Mouse (Mus musculus): Measurements from ENCODE around the gene Tmprss11f. TPM values are rescaled to one million over a fixed set of nuclear protein-coding genes. Genes with fewer than 3 reads are reported as not detected.
"Not testable (repeated sequence)": the region's sequence is repeated elsewhere in the genome, so short reads cannot be mapped to it uniquely, and the experiment has no call there.

Gene Tmprss11f
- polyA plus RNA-seq (2016; fragmentation: Nextera tagmentation; extraction: Ambion mirVana), result not detected in 2 replicates

DNA sequence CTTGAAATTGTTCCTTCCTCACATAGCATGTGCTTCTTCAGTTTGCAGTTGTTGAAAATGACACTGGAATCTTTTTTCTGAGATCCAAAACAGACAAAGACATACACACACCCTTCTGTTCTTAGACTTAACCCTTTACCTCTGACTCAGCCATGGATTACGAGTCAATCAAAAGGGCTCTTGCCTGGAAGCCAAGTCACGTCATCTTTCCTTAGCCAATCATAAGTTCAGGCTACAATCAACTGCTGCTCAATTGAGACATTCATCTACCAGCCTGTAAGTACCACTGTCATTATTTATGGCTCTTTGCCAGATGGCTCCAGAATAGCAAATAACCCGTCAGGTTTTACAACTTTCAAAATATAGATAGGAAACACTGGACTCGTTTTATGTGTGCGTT lies at the start of gene Tmprss11f:
Gene Tmprss11f, minus strand, starts transcription at position 101 of the 400 bp plus-strand sequence.
- no peak within 1 kb of the TSS for H3K27ac ChIP-seq (replicated peaks)
- H3K27me3 ChIP-seq, result no peaks in the 10 kb centered on the region
- ATAC-seq (ENCODE audit: low FRiP score, low read depth), result no peak
- no peaks in the 10 kb centered on the region for H3K4me1 ChIP-seq
- no peaks in the 10 kb centered on the region for H3K36me3 ChIP-seq
- H3K4me3 ChIP-seq, result no peak within 1 kb of the TSS
- H3K9me3 ChIP-seq, result no peaks in the 10 kb centered on the region
- H3K4me2 ChIP-seq (replicated peaks), result no peak within 1 kb of the TSS
- 83% methylated on average over 5 of the region's 5 CpGs for WGBS
- no peak within 1 kb of the TSS for H3K9ac ChIP-seq (replicated peaks)

DNA sequence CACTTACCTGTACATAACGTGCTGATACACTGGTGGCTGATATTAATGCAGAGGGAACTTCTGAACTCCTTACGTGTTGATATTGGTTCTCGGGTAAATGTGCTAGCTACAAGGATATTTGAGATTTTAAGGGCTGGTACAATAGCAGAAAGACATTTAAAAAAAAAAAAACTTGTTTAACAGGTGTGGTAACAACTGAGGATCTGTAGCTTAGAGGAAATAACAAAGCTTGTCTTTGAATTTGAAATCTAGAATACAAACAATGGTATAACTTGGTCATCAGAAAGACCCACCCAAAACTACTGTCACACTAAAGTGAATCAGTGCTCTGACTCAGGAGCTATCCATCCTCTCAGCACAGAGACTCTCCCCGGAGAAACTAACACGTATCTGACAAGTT lies 44.0 kb upstream of the Tmprss11f start, which contains the start of gene Tmprss11b:
Gene Tmprss11b, minus strand, starts transcription at position 101 of the 400 bp plus-strand sequence.
- ATAC-seq (ENCODE audit: low FRiP score, low read depth), result no peak
- H3K4me2 ChIP-seq (replicated peaks), result no peak within 1 kb of the TSS
- no peaks in the 10 kb centered on the region for H3K27me3 ChIP-seq
- H3K9ac ChIP-seq (replicated peaks), result no peak within 1 kb of the TSS
- H3K4me3 ChIP-seq, result no peak within 1 kb of the TSS
- no peaks in the 10 kb centered on the region for H3K4me1 ChIP-seq
- H3K27ac ChIP-seq (replicated peaks), result no peak within 1 kb of the TSS
- 87% methylated on average over 5 of the region's 5 CpGs for WGBS
- H3K36me3 ChIP-seq, result no peaks in the 10 kb centered on the region
- H3K9me3 ChIP-seq, result no peaks in the 10 kb centered on the region

DNA sequence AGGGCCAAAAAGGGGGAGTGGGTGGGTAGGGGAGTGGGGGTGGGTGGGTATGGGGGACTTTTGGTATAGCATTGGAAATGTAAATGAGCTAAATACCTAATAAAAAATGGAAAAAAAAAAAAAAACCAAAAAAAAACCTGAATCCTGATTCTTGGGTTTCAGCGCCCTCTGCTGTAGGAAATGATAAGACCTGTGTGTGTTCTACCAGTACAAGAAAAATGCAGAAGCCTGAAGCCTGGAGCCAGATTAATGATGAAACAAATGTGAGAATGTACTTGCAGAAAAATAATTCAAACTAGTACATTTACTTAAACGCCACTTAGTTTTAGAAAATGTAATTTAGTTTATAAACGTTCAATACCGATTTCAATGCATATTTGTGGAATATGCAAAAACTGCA lies 17.0 kb upstream of the Tmprss11f start:
- ATAC-seq (ENCODE audit: low FRiP score, low read depth); H3K27ac ChIP-seq (replicated peaks); H3K27me3 ChIP-seq; H3K9me3 ChIP-seq; H3K4me1 ChIP-seq; H3K4me2 ChIP-seq (replicated peaks); H3K4me3 ChIP-seq; H3K9ac ChIP-seq (replicated peaks); H3K36me3 ChIP-seq: not testable (repeated sequence)
- WGBS, result 27% methylated on average over 4 of the region's 4 CpGs

DNA sequence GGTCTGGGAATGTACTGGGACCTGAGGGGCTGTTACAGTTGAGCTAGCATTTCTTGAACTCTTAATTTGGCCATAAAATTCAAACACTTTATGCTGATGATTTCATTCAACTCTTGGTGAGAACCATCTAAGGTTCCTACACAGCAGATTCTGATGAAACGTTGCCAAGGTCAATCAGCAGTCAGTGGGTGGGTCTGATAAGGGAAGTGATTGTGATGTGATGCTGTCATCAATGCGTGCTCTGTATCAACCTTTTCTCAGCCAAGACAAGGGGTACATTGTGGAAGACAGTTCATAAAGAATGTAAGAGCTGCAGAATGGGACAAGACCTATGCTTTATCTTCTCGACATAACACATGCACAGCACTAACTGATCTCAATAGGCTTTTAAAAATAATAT lies 8.6 kb upstream of the Tmprss11f start:
- Histone ChIP-seq H3K9me3 (no peaks in the 10 kb centered on the region), H3K4me2 (replicated peaks) (no peak overlapping the region), H3K4me1 (no peaks in the 10 kb centered on the region), H3K4me3 (no peak overlapping the region), H3K9ac (replicated peaks) (no peak overlapping the region), H3K36me3 (no peaks in the 10 kb centered on the region), H3K27ac (replicated peaks) (no peak overlapping the region), H3K27me3 (no peaks in the 10 kb centered on the region)
- no peak for ATAC-seq (ENCODE audit: low FRiP score, low read depth)
- WGBS, result 78% methylated on average over 3 of the region's 3 CpGs

DNA sequence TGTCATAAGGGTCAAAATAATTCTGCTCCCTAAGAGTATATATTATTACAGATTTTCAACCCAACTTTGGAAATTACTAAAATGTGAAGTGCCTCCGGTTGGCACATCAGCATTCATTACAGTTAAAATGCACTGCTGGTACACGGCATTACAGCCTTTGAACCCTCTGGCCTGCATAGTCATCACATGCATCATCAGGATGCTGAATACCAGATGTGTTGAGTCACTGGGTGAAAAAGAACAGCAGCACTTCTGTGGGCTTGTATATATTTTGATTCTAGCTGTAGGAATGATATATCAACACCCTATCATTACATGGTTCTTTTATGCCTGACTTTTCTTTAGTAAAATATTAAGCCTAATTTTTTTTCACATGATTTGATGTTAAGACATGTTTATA lies 1.5 kb downstream of the Tmprss11f start:
- no peaks in the 10 kb centered on the region for H3K9me3 ChIP-seq
- ATAC-seq (ENCODE audit: low FRiP score, low read depth), result no peak

DNA sequence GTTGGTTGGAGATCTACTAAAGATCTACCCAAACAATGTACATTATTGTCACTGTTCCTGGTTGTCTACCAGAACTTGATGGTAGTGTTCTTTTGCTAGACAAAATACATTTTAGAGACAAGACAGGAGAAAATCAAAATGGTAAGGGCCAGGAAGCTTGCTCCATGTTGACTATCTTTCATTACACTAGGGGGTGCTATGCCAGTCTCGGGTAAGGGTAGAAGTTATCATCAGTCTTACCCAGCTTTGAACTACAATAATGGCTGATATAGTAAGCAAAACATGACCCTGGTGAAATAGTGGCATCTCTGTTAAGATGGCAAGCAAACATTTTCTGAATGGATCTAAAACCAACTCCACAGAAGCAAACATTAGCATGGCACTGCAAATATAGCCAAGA lies 10.4 kb downstream of the Tmprss11f start:
- no peaks in the 10 kb centered on the region for H3K36me3 ChIP-seq
- H3K27me3 ChIP-seq, result no peaks in the 10 kb centered on the region
- H3K4me2 ChIP-seq (replicated peaks), result no peak overlapping the region
- no peaks in the 10 kb centered on the region for H3K9me3 ChIP-seq
- H3K9ac ChIP-seq (replicated peaks), result no peak overlapping the region
- H3K4me3 ChIP-seq, result no peak overlapping the region
- H3K4me1 ChIP-seq, result no peaks in the 10 kb centered on the region
- no peak overlapping the region for H3K27ac ChIP-seq (replicated peaks)
- ATAC-seq (ENCODE audit: low FRiP score, low read depth), result no peak
- WGBS, result 82% methylated on average over 1 of the region's 1 CpGs

More for the DNA sequence above, 1.5 kb downstream of the Tmprss11f start:
- H3K27me3 ChIP-seq, result no peaks in the 10 kb centered on the region
- H3K4me2 ChIP-seq (replicated peaks), result no peak overlapping the region
- H3K27ac ChIP-seq (replicated peaks), result no peak overlapping the region
- no peak overlapping the region for H3K4me3 ChIP-seq
- H3K9ac ChIP-seq (replicated peaks), result no peak overlapping the region
- no peaks in the 10 kb centered on the region for H3K4me1 ChIP-seq
- 93% methylated on average over 2 of the region's 2 CpGs for WGBS
- no peaks in the 10 kb centered on the region for H3K36me3 ChIP-seq

DNA sequence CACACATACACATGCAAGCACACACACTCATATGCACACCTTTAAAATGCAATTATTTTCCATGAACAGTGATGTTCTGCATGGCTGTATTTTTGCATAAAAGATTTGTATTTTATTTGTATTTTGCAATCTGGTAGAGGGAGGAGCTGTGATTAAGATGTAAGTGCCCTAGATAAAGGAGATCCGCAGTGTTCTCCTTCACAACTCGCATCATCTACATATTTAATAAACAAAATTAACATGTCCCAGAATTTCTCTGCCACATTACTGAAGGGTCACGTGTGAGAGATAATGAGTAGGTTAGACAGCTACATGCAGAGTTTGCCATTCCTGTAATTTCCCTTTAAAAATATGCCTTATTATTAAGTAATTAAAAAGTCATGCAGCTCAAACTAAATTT lies 46.3 kb downstream of the Tmprss11f start:
- Histone ChIP-seq H3K4me3 (no peak overlapping the region), H3K4me1 (no peaks in the 10 kb centered on the region), H3K9me3 (no peaks in the 10 kb centered on the region), H3K27ac (replicated peaks) (no peak overlapping the region), H3K9ac (replicated peaks) (no peak overlapping the region), H3K27me3 (no peaks in the 10 kb centered on the region), H3K36me3 (no peaks in the 10 kb centered on the region), H3K4me2 (replicated peaks) (no peak overlapping the region)
- ATAC-seq (ENCODE audit: low FRiP score, low read depth), result no peak
- 84% methylated on average over 3 of the region's 3 CpGs for WGBS

DNA sequence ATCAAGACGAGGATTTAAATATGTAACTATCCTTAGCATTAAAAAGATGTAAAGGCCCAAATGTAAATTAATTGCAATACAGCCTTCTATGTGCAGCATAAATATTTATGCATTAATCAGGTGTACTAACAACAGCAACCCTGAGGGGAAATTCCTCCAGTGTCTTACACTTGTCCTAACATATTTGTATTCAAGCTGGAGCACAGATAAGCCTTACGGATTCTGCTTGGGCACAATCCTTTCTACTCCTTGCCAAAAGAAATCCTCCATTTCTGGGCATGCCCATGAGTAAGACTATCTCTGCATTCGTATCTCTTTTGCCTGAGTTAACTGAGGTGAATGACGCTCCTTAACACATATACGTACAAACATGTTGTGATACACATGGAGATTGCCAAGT lies 49.6 kb downstream of the Tmprss11f start:
- no peak overlapping the region for H3K4me2 ChIP-seq (replicated peaks)
- 91% methylated on average over 5 of the region's 5 CpGs for WGBS
- H3K4me1 ChIP-seq, result no peaks in the 10 kb centered on the region
- no peaks in the 10 kb centered on the region for H3K36me3 ChIP-seq
- no peak overlapping the region for H3K27ac ChIP-seq (replicated peaks)
- H3K27me3 ChIP-seq, result no peaks in the 10 kb centered on the region
- no peaks in the 10 kb centered on the region for H3K9me3 ChIP-seq
- H3K9ac ChIP-seq (replicated peaks), result no peak overlapping the region
- H3K4me3 ChIP-seq, result no peak overlapping the region
- ATAC-seq (ENCODE audit: low FRiP score, low read depth), result no peak

DNA sequence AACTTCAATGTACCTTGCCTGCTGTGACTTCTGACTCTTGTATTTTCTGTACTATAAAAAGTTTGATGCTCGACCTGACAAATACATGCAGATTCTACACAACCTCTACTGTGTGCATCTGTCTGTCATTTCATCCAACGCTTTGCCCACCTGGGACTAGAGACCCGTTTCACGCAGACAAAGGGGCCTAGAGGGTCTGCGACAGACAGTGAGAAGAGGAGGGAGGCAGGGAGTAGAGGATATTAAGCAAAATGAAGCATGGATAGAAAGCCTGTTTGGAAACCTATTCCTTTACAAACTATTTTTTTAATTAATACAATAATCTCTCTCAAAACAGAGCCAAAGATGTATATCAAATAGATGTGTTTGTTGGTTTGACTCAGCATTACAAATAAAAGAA lies 50.2 kb downstream of the Tmprss11f start:
- Histone ChIP-seq H3K4me3 (no peak overlapping the region), H3K4me2 (replicated peaks) (no peak overlapping the region), H3K4me1 (no peaks in the 10 kb centered on the region), H3K27ac (replicated peaks) (no peak overlapping the region), H3K9me3 (no peaks in the 10 kb centered on the region), H3K27me3 (no peaks in the 10 kb centered on the region), H3K36me3 (no peaks in the 10 kb centered on the region), H3K9ac (replicated peaks) (no peak overlapping the region)
- 79% methylated on average over 5 of the region's 5 CpGs for WGBS
- ATAC-seq (ENCODE audit: low FRiP score, low read depth), result no peak

DNA sequence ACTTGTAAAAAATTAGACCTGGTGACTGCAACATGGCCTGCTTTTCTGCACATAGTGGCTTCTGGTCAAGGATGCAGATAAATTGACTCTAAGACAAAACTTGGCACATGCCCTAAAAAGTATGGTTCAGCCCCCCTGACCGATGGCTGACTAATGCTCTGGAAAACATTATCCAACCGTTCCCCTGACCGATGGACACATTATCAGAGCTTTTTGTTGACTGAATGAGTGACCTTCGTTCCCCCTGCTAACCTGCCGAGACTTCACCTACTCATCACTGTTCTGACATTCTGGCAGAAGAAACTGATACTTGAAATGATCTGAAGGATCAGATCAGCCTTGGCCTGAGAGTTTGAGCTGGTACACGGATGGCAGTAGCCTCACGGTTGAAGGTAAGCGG lies 53.5 kb downstream of the Tmprss11f start:
- not testable (repeated sequence) for ATAC-seq (ENCODE audit: low FRiP score, low read depth); H3K4me2 ChIP-seq (replicated peaks); H3K36me3 ChIP-seq; H3K9me3 ChIP-seq; H3K27ac ChIP-seq (replicated peaks); H3K4me1 ChIP-seq; H3K27me3 ChIP-seq; H3K4me3 ChIP-seq; H3K9ac ChIP-seq (replicated peaks)
- 93% methylated on average over 8 of the region's 8 CpGs for WGBS

DNA sequence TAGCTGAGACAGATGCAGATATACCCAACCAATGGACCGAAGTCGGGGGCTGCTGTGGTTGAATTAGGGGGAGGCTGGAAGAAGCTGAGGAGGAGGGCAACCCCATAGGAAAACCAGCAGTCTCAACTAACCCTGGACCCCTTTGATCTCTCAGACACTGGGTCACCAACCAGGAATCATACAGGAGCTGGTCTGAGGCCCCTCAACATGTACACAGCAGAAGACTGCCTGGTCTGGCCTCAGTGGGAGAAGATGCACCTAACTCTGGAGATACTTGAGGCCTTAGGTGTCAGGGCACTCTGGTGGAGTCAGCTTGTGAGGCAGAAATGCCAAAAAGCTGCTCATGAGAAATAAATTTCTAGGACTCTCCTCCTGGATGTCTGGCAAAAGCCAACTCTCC lies 85.5 kb downstream of the Tmprss11f start:
- no peak overlapping the region for H3K27ac ChIP-seq (replicated peaks)
- H3K27me3 ChIP-seq, result no peaks in the 10 kb centered on the region
- no peaks in the 10 kb centered on the region for H3K36me3 ChIP-seq
- H3K9me3 ChIP-seq, result no peaks in the 10 kb centered on the region
- no peak overlapping the region for H3K9ac ChIP-seq (replicated peaks)
- no peaks in the 10 kb centered on the region for H3K4me1 ChIP-seq
- H3K4me3 ChIP-seq, result no peak overlapping the region
- no peak overlapping the region for H3K4me2 ChIP-seq (replicated peaks)
- 89% methylated on average over 2 of the region's 2 CpGs for WGBS
- no peak for ATAC-seq (ENCODE audit: low FRiP score, low read depth)

DNA sequence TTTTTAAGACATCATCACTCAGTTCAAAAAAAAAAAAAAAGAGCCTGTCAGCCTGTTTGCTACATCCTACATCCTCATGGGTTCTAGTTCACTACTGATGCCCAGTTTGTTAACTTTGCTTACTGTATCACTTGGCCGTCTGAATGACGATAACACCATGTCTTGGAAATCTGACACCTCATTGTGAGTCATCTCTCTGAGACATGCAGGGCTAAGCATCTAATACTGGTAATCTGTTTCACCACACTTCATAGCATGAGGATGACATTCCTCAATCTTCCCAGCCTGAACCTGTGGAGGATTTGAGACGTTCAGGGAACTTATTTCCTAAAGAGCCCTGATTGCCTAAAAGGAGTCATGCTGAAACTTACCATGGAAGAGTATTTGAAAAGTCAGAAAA lies 91.6 kb downstream of the Tmprss11f start:
- H3K9ac ChIP-seq (replicated peaks), result no peak overlapping the region
- no peaks in the 10 kb centered on the region for H3K4me1 ChIP-seq
- no peak overlapping the region for H3K27ac ChIP-seq (replicated peaks)
- no peak overlapping the region for H3K4me3 ChIP-seq
- ATAC-seq (ENCODE audit: low FRiP score, low read depth), result no peak
- no peak overlapping the region for H3K4me2 ChIP-seq (replicated peaks)
- H3K36me3 ChIP-seq, result no peaks in the 10 kb centered on the region
- no peaks in the 10 kb centered on the region for H3K27me3 ChIP-seq
- no peaks in the 10 kb centered on the region for H3K9me3 ChIP-seq
- 79% methylated on average over 3 of the region's 3 CpGs for WGBS

DNA sequence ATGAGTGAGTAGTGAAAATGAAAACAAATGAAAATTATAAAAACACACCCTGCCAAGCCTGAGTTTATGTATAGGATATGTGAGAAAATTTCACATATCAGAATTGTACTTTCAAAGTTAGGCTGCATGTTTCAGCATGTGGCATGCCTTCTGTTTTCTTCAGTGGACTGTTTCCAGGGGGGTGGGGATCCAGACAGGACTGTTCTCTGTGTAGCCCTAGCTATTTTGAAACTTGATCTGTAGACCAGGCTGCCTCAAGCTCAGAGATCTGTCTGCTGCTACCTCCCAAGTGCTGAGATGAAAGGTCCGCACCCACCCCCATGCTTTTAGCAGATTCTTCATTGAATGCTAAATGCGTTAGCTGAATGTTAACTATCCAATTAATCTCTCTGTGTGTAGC lies 103.5 kb downstream of the Tmprss11f start:
- Histone ChIP-seq H3K4me1 (no peaks in the 10 kb centered on the region), H3K27ac (replicated peaks) (no peak overlapping the region), H3K4me3 (no peak overlapping the region), H3K9ac (replicated peaks) (no peak overlapping the region), H3K27me3 (no peaks in the 10 kb centered on the region), H3K9me3 (no peaks in the 10 kb centered on the region), H3K4me2 (replicated peaks) (no peak overlapping the region), H3K36me3 (no peaks in the 10 kb centered on the region)
- no peak for ATAC-seq (ENCODE audit: low FRiP score, low read depth)
- 81% methylated on average over 2 of the region's 2 CpGs for WGBS

Data from midbrain, embryonic 12.5 days (tissue).